Mouse (Mus musculus) hindbrain, embryonic 13.5 days (tissue): Measurements from ENCODE around the gene Gfi1. TPM values are rescaled to one million over a fixed set of nuclear protein-coding genes. Genes with fewer than 3 reads are reported as not detected.
A peak's percentile ranks its signal among the peaks of the same experiment; 100 is the strongest.

Source experiments
- ATAC-seq: fragments of 200-750 bp; cut with Nextera tagmentation; 2 replicates; pipeline ENCODE4 v1.8.0; 2017; ENCODE audit warnings: moderate TSS enrichment; ENCODE audit not compliant: low FRiP score
- H3K27ac ChIP-seq: fragments of 300-500 bp; sonication (generic); 2 replicates; pipeline ENCODE4 v1.5.1; 2015; ENCODE audit warnings: inconsistent platforms, mild to moderate bottlenecking, moderate library complexity
- H3K27me3 ChIP-seq: fragments of 300-500 bp; sonication (generic); 2 replicates; pipeline ENCODE4 v1.6.1; 2015; ENCODE audit warnings: mild to moderate bottlenecking, inconsistent platforms
- H3K36me3 ChIP-seq: fragments of 300-500 bp; sonication (generic); 2 replicates; pipeline ENCODE4 v1.6.1; 2015; ENCODE audit warnings: mild to moderate bottlenecking, inconsistent platforms
- H3K4me1 ChIP-seq: fragments of 300-500 bp; sonication (generic); replicated peaks from 2 replicates; pipeline ENCODE4 v1.6.1; 2015; ENCODE audit warnings: inconsistent platforms
- H3K4me2 ChIP-seq: fragments of 300-500 bp; sonication (generic); 2 replicates; pipeline ENCODE4 v1.6.1; 2015; ENCODE audit warnings: inconsistent platforms, mild to moderate bottlenecking, moderate library complexity
- H3K4me3 ChIP-seq: fragments of 300-500 bp; sonication (generic); 2 replicates; pipeline ENCODE4 v1.5.1; 2015; ENCODE audit warnings: mild to moderate bottlenecking, inconsistent platforms
- H3K9ac ChIP-seq: fragments of 300-500 bp; sonication (generic); 2 replicates; pipeline ENCODE4 v1.6.1; 2015; ENCODE audit warnings: mild to moderate bottlenecking, inconsistent platforms
- H3K9me3 ChIP-seq: fragments of 300-500 bp; sonication (generic); 2 replicates; pipeline ENCODE4 v1.6.1; 2016; ENCODE audit warnings: inconsistent platforms
- WGBS: fragments of 180-500 bp; shearing (Covaris S2); methylation state at CpG from one replicate; pipeline ENCODE4 v1.1.7; 2015; 5-methylcytosine and 5-hydroxymethylcytosine counted together
- polyA plus RNA-seq: library from polyadenylated mRNA; unstranded; fragments of >200 nt; fragmentation: Nextera tagmentation; extraction: Ambion mirVana; gene quantifications from 2 replicates; pipeline ENCODE4 v1.2.1, GENCODE M21; 2015

Gene Gfi1
- polyA plus RNA-seq, 1 experiment from 2014 or later = not detected

DNA sequence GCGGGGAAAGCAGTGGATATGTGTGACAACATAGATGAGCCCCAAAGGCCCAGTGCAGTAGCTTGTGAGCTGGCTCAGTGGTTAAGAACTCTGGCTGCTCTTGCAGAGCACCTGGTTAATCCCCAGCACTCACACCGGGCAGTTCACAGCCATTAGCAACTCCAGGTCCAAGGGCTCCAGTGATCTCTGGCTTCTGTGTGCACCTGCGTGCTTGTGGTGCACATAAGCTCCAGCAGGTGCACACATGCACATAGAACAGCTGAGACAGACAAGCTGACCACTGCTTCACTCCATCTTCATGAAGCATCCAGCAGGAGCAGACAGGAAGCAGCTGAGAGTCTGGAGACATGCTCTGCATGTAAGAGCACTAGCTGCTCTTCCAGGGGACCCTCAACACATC is 12.5 kb upstream of the Gfi1 start:
- Histone ChIP-seq H3K9me3 (no peaks in the 10 kb centered on the region), H3K4me1 (no peaks in the 10 kb centered on the region), H3K27me3 (no peaks in the 10 kb centered on the region), H3K36me3 (0 out of 2 replicates have a peak, but pooled peaks cover 4% of the 10 kb centered on the region), H3K9ac (no peak overlapping the region), H3K27ac (no peak overlapping the region), H3K4me3 (no peak overlapping the region), H3K4me2 (no peak overlapping the region)
- no peak for ATAC-seq
- WGBS = 89% methylated on average over 3 of the region's 3 CpGs

- H3K9me3 ChIP-seq = no peaks in the 10 kb centered on the region
- no peak overlapping the region for H3K4me3 ChIP-seq
- H3K27ac ChIP-seq = no peak overlapping the region
- H3K4me2 ChIP-seq = no peak overlapping the region
- H3K27me3 ChIP-seq = peaks cover 11% of the 10 kb centered on the region
- no peaks in the 10 kb centered on the region for H3K36me3 ChIP-seq
- H3K4me1 ChIP-seq = no peaks in the 10 kb centered on the region
- ATAC-seq = no peak
- WGBS = 86% methylated on average over 5 of the region's 5 CpGs
- H3K9ac ChIP-seq = no peak overlapping the region
These were observed 10.3 kb upstream of the Gfi1 start for GRCm38 (mm10) chr5:107736171-107736570.

DNA sequence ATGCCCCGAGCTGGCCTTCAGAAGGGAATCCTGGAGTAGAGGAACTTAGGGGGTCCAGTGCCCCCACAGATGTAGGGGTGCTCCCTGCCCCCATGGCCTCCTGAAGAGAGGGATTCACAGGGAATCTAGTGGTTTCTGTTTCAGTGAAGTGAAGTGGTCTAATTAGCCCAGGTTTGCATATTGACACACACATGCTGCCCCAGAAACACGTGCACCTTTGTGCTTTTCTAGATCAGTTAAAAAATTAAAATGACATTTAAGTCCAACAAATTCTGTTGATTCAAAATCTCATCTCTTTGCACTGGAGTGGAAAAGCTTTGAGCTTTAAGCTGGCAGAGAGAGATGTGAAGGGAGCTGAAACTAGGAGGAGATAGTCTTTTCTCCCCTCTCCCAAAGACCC is 6.0 kb upstream of the Gfi1 start:
- H3K9ac ChIP-seq = no peak overlapping the region
- no peak overlapping the region for H3K4me3 ChIP-seq
- 0 out of 2 replicates have a peak, but pooled peaks cover under 1% of the 10 kb centered on the region for H3K4me1 ChIP-seq
- no peak for ATAC-seq
- WGBS = 26% methylated on average over 2 of the region's 2 CpGs
- no peak overlapping the region for H3K27ac ChIP-seq
- no peaks in the 10 kb centered on the region for H3K36me3 ChIP-seq
- H3K9me3 ChIP-seq = no peaks in the 10 kb centered on the region
- H3K27me3 ChIP-seq = peaks cover 51% of the 10 kb centered on the region
- no peak overlapping the region for H3K4me2 ChIP-seq

DNA sequence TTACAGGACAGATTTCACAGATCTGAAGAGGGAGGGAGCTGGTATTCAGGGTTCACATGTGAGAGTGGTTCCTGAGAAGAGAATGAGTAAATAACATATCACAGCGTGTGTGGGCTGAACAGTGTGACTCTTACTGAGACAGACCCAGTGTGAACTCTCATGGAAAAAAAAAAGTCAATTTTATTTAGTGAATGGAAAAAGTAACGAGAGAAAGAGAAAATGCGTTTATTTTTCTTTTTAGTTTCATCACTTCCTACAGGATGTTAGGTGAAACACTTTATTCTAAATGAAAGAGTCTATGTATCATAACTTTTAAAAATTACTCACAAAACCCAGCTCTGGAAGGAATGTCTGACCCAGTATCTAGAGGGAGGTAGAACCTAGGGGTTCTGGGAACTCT is 5.6 kb upstream of the Gfi1 start:
- Histone ChIP-seq H3K27me3 (peaks cover 55% of the 10 kb centered on the region), H3K4me1 (peaks cover 5% of the 10 kb centered on the region; the same call in 1 of the 2 replicates), H3K27ac (no peak overlapping the region), H3K36me3 (no peaks in the 10 kb centered on the region), H3K4me2 (no peak overlapping the region), H3K4me3 (no peak overlapping the region), H3K9me3 (no peaks in the 10 kb centered on the region), H3K9ac (no peak overlapping the region)
- no peak for ATAC-seq
- WGBS = 59% methylated on average over 3 of the region's 3 CpGs

- Histone ChIP-seq H3K4me3 (peak overlapping the region; percentile 25; the same call in 1 of the 2 replicates), H3K9me3 (no peaks in the 10 kb centered on the region), H3K27ac (no peak overlapping the region), H3K9ac (no peak overlapping the region), H3K36me3 (no peaks in the 10 kb centered on the region), H3K27me3 (peaks cover 95% of the 10 kb centered on the region), H3K4me2 (peak overlapping the region; percentile 43; the same call in 1 of the 2 replicates), H3K4me1 (peaks cover 38% of the 10 kb centered on the region)
- ATAC-seq = no peak
- WGBS = 12% methylated on average over 12 of the region's 12 CpGs
These were observed 1.2 kb upstream of the Gfi1 start for GRCm38 (mm10) chr5:107727007-107727402.

DNA sequence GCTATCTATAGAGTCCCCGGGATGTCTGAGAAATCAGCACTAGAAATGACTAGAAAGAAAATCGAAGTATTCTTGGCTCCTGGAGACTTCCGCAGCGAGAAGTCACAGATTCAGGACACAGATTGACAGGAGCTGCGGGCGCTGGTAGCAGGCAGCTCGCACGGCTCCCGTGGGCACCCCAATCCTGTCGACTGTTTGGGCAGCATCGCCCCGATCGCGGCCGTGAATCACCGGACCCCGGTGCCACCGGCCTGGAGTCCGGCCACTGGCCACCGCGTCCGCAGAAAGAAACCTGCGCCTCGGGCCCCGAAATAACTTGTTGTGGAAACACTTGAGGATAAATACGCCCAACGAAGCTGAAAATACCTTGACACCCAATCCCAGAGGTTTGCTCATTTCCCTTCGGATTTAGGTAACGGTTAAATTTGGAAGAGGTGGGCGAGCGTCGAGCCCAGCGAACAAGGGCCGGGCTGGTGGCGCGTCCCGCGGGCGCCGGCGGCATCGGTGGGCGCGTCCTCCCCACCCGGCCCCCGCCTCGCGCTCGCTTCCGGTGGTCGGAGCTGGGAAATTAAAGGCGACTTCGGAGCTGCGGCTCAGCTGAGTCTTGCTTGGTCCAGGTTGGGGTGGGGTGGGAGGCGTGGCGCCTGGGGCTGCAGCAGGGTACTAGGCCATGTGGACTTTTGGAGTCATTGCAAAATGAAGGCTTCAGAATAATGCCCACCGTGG is 608 bp upstream of the Gfi1 start:
- no peak overlapping the region for H3K27ac ChIP-seq
- no peaks in the 10 kb centered on the region for H3K36me3 ChIP-seq
- 0 out of 2 replicates have a peak, but pooled peaks have one; percentile 30 for ATAC-seq
- peaks cover 96% of the 10 kb centered on the region for H3K27me3 ChIP-seq
- no peak overlapping the region for H3K9ac ChIP-seq
- H3K4me1 ChIP-seq = peaks cover 43% of the 10 kb centered on the region
- peak overlapping the region; percentile 43 for H3K4me2 ChIP-seq
- peak overlapping the region; percentile 25 for H3K4me3 ChIP-seq
- no peaks in the 10 kb centered on the region for H3K9me3 ChIP-seq
- under 1% methylated on average over 57 of the region's 57 CpGs for WGBS

GRCm38 (mm10) chr5:107724661-107725434 is 988 bp downstream of the Gfi1 start:
- no peak overlapping the region for H3K9ac ChIP-seq
- no peaks in the 10 kb centered on the region for H3K36me3 ChIP-seq
- H3K4me1 ChIP-seq = peaks cover 51% of the 10 kb centered on the region
- peaks cover 96% of the 10 kb centered on the region for H3K27me3 ChIP-seq
- under 1% methylated on average over 52 of the region's 52 CpGs for WGBS
- no peak overlapping the region for H3K27ac ChIP-seq
- peak overlapping the region; percentile 19 for H3K4me3 ChIP-seq
- H3K4me2 ChIP-seq = peak overlapping the region; percentile 43
- H3K9me3 ChIP-seq = no peaks in the 10 kb centered on the region
- ATAC-seq = no peak

- Histone ChIP-seq H3K36me3 (no peaks in the 10 kb centered on the region), H3K27me3 (peaks cover 99% of the 10 kb centered on the region), H3K4me1 (peaks cover 51% of the 10 kb centered on the region), H3K9me3 (no peaks in the 10 kb centered on the region), H3K9ac (no peak overlapping the region), H3K4me3 (peak overlapping the region; percentile 20; the same call in 1 of the 2 replicates), H3K27ac (no peak overlapping the region), H3K4me2 (peak overlapping the region; percentile 29; the same call in 1 of the 2 replicates)
- WGBS = 1% methylated on average over 49 of the region's 49 CpGs
- no peak for ATAC-seq
These were observed 2.0 kb downstream of the Gfi1 start for GRCm38 (mm10) chr5:107723541-107724511.

DNA sequence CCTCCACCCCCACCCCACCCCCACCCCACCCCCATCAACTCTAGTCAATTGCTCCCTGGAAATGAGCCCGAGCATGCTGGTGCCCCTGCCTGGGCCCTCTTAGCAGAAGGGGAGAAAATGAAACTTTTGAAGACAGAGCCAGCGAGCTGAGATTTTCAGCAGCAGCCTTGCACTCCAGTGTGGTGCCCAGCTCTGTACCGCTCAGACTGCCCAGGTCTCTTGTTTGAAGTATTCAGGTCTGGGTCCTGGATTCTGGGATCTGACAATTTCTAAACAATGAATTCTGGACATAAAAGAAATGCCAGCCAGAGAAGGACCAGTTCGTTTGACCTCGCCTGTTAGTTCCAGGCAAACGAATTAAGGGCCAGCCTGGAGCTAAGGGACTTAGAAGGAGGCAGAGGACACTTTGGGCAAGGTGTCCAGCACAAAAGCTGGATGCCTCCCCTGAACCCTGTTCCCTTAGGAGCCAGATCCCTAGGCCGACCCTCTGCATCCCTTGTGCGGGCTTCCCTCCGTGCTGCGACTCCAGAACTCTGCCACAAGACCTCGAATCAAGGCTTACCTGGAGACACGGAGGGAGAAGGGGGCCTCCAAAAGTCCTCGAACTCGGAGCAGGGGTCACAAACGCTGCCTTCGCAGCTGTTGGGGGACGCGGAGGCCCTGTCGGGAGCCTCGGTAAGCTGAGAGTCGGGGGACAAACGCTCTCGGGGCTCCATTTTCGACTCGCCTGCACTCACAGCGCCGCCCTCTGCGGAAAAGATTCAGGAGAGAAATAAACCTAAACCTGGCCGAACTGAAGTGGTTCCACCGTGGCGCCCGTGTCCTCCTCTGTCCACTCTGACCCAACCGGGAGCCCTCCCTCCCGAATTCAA is 2.9 kb downstream of the Gfi1 start:
- no peaks in the 10 kb centered on the region for H3K9me3 ChIP-seq
- peak overlapping the region; percentile 20; the same call in 1 of the 2 replicates for H3K4me3 ChIP-seq
- H3K27ac ChIP-seq = no peak overlapping the region
- H3K4me1 ChIP-seq = peaks cover 51% of the 10 kb centered on the region
- H3K36me3 ChIP-seq = no peaks in the 10 kb centered on the region
- WGBS = under 1% methylated on average over 34 of the region's 34 CpGs
- H3K4me2 ChIP-seq = peak overlapping the region; percentile 29; the same call in 1 of the 2 replicates
- H3K27me3 ChIP-seq = peaks cover 98% of the 10 kb centered on the region
- no peak overlapping the region for H3K9ac ChIP-seq
- ATAC-seq = no peak

DNA sequence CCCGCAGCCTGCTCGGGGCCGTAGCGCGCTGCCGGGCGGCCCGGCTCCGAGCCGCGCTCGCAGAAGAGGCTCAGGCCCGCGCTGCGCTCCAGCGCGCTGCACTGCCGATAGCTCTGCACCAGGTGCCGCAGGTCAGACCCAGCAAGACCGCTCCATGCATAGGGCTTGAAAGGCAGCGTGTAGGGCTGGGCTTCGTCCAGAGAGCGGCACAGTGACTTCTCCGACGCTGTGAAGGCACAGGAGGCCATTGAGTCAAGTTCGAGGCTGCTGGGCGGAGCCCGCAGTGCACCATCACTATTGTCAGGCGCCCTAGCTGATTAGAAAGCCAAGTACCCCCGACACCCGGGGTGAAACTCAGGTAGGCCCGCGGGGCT is 4.2 kb downstream of the Gfi1 start:
- no peak overlapping the region for H3K27ac ChIP-seq
- no peaks in the 10 kb centered on the region for H3K36me3 ChIP-seq
- no peaks in the 10 kb centered on the region for H3K9me3 ChIP-seq
- H3K4me3 ChIP-seq = peak overlapping the region; percentile 34
- peak overlapping the region; percentile 29; the same call in 1 of the 2 replicates for H3K9ac ChIP-seq
- H3K4me2 ChIP-seq = peak overlapping the region; percentile 58
- 0 out of 2 replicates have a peak, but pooled peaks have one; percentile 34 for ATAC-seq
- peaks cover 49% of the 10 kb centered on the region for H3K4me1 ChIP-seq
- WGBS = under 1% methylated on average over 33 of the region's 33 CpGs
- H3K27me3 ChIP-seq = peaks cover 99% of the 10 kb centered on the region
